Mouse (Mus musculus): ENCODE results near the gene Phactr2.
"Not testable (repeated sequence)": the region's sequence is repeated elsewhere in the genome, so short reads cannot be mapped to it uniquely, and the experiment has no call there.

The Phactr2 gene

GRCm38 (mm10) chr10:13473833-13474567 lies at the start of gene Phactr2:
Phactr2 (minus strand) TSS chr10:13474412.
- peak; percentile 42 to 74 for DNase-seq

- DNase-seq = no peak
Observed at GRCm38 (mm10) chr10:13521857-13522256, 47.6 kb upstream of the Phactr2 start.

- DNase-seq = no peak
Observed at GRCm38 (mm10) chr10:13502371-13502770, 28.2 kb upstream of the Phactr2 start.

- DNase-seq = not testable (repeated sequence)
Observed at GRCm38 (mm10) chr10:13501533-13501932, 27.3 kb upstream of the Phactr2 start.

GRCm38 (mm10) chr10:13500938-13501496 lies 26.8 kb upstream of the Phactr2 start:
- DNase-seq = peak; percentile 88 to 96

DNA sequence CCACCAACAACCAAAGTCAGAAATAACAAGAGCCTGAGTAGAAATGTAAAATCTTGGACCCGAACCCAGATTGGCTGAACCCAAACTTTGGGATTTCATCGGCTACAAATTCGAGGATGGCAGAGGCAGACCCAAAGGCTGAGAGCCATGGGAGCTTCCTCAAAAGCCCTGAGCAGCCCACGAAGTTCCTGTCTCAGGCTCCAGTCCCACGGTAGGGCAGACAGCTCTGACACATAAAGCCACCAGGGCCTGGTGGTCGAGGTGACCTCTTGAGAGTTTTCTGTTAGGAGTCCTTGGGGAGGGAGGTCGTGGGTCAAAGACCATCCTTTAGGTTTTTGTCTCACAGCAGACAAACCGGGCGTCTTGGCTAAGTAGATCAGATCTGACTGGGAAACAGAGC lies 26.3 kb upstream of the Phactr2 start:
- DNase-seq = no peak

- no peak for DNase-seq
Observed at GRCm38 (mm10) chr10:13499331-13499730, 25.1 kb upstream of the Phactr2 start, which contains the start of gene Fuca2. Fuca2 (plus strand) TSS chr10:13499540.

GRCm38 (mm10) chr10:13496315-13496714 lies 22.1 kb upstream of the Phactr2 start:
- DNase-seq = no peak

DNA sequence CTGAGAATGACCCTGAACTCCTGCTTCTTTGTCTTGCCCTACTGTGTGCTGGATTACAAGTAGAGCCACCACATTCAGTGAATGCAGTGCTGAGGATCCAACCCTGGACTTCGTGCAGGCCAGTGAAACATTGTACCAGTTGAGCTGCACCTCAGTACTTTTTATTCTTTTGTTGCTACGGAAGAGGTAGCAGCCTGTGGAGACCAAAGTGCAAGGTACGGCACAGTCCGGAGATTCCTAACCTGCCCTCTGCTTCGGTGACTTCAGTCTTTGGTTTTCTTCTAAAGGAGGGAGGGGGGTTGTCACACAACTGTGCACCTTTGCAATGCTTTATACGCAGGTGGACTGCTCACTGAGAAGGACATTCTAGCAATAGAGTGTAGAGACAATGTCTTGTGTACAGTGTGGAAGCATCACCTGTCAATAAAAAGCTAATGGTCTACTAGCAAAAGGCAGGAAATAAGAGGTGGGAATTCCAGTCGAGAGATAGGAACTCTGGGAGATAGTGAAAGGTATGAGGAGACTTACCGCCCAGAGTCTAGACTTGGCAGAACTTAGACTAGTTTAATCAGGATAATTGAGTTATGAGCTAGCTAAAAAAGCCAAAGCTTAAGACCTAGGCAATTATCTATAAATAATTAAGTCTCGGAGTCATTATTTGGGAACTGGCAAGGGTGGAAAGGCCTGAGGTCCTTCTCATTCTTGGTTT lies 19.9 kb upstream of the Phactr2 start:
- peak; percentile 56 to 79 for DNase-seq

- no peak for DNase-seq
Observed at GRCm38 (mm10) chr10:13489671-13490070, 15.5 kb upstream of the Phactr2 start.

- DNase-seq = no peak
Observed at GRCm38 (mm10) chr10:13485958-13486357, 11.7 kb upstream of the Phactr2 start.

- DNase-seq = no peak
Observed at GRCm38 (mm10) chr10:13479341-13479740, 5.1 kb upstream of the Phactr2 start.

- DNase-seq = no peak
Observed at GRCm38 (mm10) chr10:13475121-13475520, 909 bp upstream of the Phactr2 start.

DNA sequence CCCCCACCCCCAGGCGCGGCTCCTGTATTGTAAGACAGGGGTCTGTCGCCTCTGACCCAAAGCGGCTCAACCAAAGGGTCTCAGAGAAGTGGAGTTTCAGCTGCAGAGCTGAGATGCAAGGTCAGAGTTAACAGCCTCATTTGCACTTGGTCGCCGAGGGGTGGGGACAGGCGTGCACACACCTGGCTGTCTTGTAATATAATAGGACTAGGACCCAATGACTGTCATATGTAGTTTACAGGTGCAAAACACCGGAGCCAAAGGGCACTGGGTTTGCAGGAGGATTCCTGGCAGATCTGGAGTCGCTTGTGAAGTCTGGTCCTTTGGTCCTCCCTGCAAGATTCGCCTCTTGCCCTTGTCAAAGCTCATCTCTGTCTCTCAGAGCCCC lies 350 bp upstream of the Phactr2 start:
- DNase-seq = peak in 1 of 2 experiments; percentile 20

- DNase-seq = no peak
Observed at GRCm38 (mm10) chr10:13473287-13473832, 852 bp downstream of the Phactr2 start.

DNA sequence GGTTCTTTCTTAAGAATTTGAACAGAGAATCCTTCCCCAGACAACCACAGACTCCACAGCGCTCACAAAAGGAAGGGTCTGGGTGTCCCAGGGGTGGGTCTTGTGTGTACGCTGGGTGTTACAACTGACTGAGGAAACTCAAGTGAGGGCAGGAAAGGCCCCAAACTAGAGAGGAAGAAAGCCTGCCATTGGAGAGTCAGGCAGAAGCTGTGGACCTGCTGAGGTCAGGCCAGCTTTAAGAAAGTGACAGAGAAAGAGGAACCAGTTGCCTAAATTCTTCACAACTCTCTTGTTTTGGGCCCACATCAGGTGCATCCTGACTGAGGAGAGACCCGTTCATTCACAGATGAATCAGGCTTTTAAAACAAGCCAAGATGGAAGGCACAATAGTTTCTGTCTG lies 4.0 kb downstream of the Phactr2 start:
- no peak for DNase-seq

DNA sequence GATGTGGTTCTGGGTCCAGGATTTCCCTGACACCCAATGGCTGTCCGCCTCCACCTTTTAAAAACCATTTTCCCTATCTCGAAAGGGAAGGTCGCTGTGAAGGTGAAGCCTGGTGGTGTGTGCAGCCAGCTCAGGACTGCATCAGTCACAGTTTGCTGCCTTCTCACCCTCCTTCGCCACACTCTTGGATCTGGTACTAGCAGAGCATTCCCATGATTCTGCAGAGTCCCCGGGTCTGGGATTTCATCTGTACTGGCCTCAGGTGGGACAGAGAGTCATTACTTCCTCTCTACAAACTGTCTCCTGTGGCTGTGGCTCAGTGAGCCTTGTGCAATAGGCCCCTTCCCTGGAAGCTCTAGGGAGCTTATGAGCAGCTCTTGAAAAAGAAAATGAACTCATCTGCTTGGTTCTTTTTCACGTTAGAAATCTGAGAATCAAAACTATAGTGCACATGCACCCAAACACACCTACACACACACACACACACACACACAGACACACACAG lies 6.1 kb downstream of the Phactr2 start:
- DNase-seq = not testable (repeated sequence)

GRCm38 (mm10) chr10:13466925-13467324 lies 7.3 kb downstream of the Phactr2 start:
- no peak for DNase-seq

DNA sequence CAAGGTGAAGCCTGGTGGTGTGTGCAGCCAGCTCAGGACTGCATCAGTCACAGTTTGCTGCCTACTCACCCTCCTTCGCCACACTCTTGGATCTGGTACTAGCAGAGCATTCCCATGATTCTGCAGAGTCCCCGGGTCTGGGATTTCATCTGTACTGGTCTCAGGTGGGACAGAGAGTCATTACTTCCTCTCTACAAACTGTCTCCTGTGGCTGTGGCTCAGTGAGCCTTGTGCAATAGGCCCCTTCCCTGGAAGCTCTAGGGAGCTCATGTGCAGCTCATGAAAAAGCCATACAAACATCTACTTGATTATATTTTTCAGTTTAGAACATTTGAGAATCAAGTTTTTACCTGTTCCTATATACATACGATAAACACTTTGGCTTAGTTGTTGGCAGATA lies 9.9 kb downstream of the Phactr2 start:
- not testable (repeated sequence) for DNase-seq

- DNase-seq = peak; percentile 19 to 45
Observed at GRCm38 (mm10) chr10:13453200-13453990, 20.8 kb downstream of the Phactr2 start.

DNA sequence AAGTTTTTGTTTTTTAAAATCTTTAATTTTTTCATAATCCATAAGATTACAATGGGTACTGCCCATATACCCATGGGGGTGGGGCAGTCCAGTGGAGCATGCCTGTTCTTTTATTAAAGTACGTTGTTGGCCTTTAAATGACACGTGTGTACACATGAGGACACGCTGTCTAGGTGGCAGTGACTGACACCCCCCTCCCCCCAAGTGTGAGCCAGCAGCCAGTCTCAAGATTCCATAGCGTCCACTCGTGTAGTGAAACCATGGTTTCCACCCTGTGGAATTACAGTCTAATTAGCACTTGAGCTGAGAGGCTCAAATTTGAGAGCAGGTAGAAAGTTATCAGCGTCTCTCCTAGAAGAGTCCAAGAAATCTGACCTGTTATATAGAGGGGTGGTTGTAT lies 22.6 kb downstream of the Phactr2 start:
- no peak for DNase-seq

DNA sequence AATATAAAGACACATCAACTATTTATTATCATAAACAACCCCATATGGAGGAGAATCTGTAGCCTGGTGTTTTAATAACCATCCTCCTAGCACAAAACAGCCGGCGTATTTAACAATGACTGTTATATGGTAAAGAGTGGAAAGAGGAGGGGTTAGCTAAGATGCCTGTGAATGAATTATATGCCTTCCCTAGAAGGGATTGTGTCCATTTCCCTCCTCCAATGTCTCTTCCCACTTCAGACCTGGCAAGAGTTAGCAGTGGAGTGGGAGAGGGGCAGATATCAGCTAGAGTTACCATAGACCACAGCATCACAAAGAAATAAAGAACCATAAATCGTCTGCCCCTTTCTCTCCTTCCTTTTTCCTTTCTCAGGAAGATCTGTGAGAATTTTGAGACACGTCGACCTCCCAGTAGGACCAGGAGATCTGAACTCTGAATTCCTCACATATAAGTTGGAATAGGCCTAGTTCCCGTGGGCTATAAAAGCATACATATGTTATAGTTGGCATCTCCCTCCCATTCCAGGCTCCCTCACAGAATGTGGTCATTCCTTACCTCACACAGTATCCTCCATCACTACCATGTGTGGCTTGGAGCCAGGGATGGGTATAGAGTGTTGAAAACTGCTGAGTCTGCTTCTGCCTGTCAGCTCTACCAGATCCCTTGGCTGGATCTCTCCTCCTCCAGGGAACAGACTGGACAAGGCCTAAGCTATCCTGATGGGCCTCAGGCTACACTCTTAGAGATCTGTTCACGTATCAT lies 25.7 kb downstream of the Phactr2 start:
- no peak for DNase-seq

All from kidney, postnatal 25 days (tissue).